ENCODE assay signal across 41 mouse cellular contexts in genomic region chr12:33365133-33365532, GRCm38 (mm10). TPM values are rescaled to one million over a fixed set of nuclear protein-coding genes. Genes with fewer than 3 reads are reported as not detected.
"Had no signal": no experiment of that assay in that cellular context is flagged by ENCODE, and none has a peak within 500 bp of the region (broad histone marks: within the 10 kb centered on the region; RNA-seq: fewer than 3 reads in every experiment).

No protein-coding gene starts in this region.

- H3K27ac ChIP-seq: heart, embryonic 10.5 days; heart, embryonic 13.5 days; heart, embryonic 15.5 days; hindbrain, embryonic 10.5 days; hindbrain, embryonic 12.5 days; hindbrain, embryonic 13.5 days; hindbrain, embryonic 14.5 days; hindbrain, embryonic 15.5 days; intestine, embryonic 15.5 days; kidney, embryonic 15.5 days; kidney, postnatal 0 days; layer of hippocampus, adult 2 months had no signal

- H3K4me2 ChIP-seq: heart, embryonic 11.5 days; heart, embryonic 12.5 days; heart, embryonic 13.5 days; heart, embryonic 15.5 days; hindbrain, embryonic 12.5 days; hindbrain, embryonic 13.5 days; hindbrain, embryonic 14.5 days; hindbrain, embryonic 15.5 days; intestine, embryonic 15.5 days; kidney, embryonic 15.5 days had no signal

- H3K4me1 ChIP-seq: hindbrain, embryonic 10.5 days; hindbrain, embryonic 12.5 days; intestine, embryonic 15.5 days; kidney, embryonic 15.5 days had no signal

- H3K9me3 ChIP-seq: heart, embryonic 10.5 days; heart, embryonic 12.5 days; heart, embryonic 13.5 days; heart, embryonic 15.5 days; hindbrain, embryonic 10.5 days; hindbrain, embryonic 12.5 days; hindbrain, embryonic 13.5 days; hindbrain, embryonic 15.5 days; intestine, embryonic 15.5 days; kidney, embryonic 15.5 days had no signal

- ATAC-seq: inflammation-experienced regulatory T-cells, adult 6 months; intestine, embryonic 15.5 days; intestine, embryonic 16.5 days; intestine, postnatal 0 days had no signal

- H3K4me3 ChIP-seq: heart, embryonic 10.5 days; heart, embryonic 12.5 days; heart, embryonic 13.5 days; heart, embryonic 15.5 days; hindbrain, embryonic 10.5 days; hindbrain, embryonic 12.5 days; hindbrain, embryonic 13.5 days; hindbrain, embryonic 15.5 days; intestine, embryonic 15.5 days; kidney, embryonic 15.5 days; layer of hippocampus, adult 2 months had no signal

- H3K36me3 ChIP-seq: hindbrain, embryonic 12.5 days; intestine, embryonic 15.5 days; kidney, embryonic 15.5 days had no signal

- H3K9ac ChIP-seq: heart, embryonic 12.5 days; heart, embryonic 13.5 days; heart, embryonic 15.5 days; hindbrain, embryonic 12.5 days; hindbrain, embryonic 13.5 days; hindbrain, embryonic 14.5 days; hindbrain, embryonic 15.5 days; intestine, embryonic 15.5 days; kidney, embryonic 15.5 days had no signal

- H3K27me3 ChIP-seq: heart, embryonic 12.5 days; heart, embryonic 13.5 days; heart, embryonic 15.5 days; hindbrain, embryonic 12.5 days; hindbrain, embryonic 13.5 days; hindbrain, embryonic 15.5 days; intestine, embryonic 15.5 days; kidney, embryonic 15.5 days had no signal

- DNase-seq: heart, postnatal 10 days; heart, postnatal 14 days; heart, postnatal 36 days; heart, postnatal 4 days; kidney, adult 11 months; kidney, adult 18-20 months; kidney, adult 2 months; kidney, adult 8-10 months; kidney, adult 9 months; kidney, postnatal 10 days; kidney, postnatal 14 days; kidney, postnatal 25 days; kidney, postnatal 36 days; kidney, postnatal 4 days; layer of hippocampus, adult 9-11 months; layer of hippocampus, postnatal 36 days had no signal

RNA-seq across cellular contexts. Expression of gene Efcab10, which starts 29.5 kb away (rescaled TPM):
- total RNA-seq: heart, adult 8-10 months; heart, postnatal 10 days; heart, postnatal 25 days; heart, postnatal 36 days; heart, postnatal 4 days; hematopoietic stem cell, adult 5-6 weeks had no signal
- polyA plus RNA-seq: heart, embryonic 11.5 days; heart, embryonic 12.5 days; heart, embryonic 13.5 days; heart, embryonic 14.5 days; heart, embryonic 16.5 days; heart, postnatal 0 days; inflammation-experienced regulatory T-cells, adult 6 months; intestine, embryonic 16.5 days; kidney, embryonic 14.5 days; large intestine, adult 2 months had no signal
